Mouse (Mus musculus) heart, postnatal 0 days (tissue): ENCODE data around the gene Tas2r108.

Experiments used
- CTCF ChIP-seq: IDR thresholded peaks from 2 replicates; pipeline ENCODE4 v1.5.1; 2016; ENCODE audit warnings: antibody characterized with exemption, control low read depth, low read depth
- EP300 ChIP-seq: IDR thresholded peaks from 2 replicates; pipeline ENCODE4 v1.6.1; 2016; ENCODE audit warnings: antibody characterized with exemption, low read depth

DNA sequence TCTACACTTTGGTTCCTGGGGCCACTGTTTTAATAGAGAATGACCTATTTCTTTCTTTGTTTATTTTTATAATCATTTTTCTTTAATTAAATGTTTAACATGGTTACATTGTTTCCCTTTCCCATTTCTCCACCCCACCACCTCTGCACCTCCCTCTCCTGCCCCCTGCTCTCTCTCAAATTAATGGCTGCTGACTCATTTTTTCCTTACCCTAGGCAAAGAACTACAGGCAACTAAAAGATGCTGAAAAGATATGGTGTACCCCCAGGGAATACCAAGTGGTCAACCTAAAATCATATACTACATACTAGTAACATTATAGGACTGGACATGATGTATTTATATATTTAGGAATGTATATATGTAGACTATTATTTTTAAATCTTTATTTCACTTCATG is 44.7 kb upstream of the Tas2r108 start:
- TF ChIP-seq CTCF (no peak), EP300 (no peak)
